Mouse (Mus musculus) MEL (cell line): ENCODE results near the gene Frrs1. TPM values are rescaled to one million over a fixed set of nuclear protein-coding genes. Genes with fewer than 3 reads are reported as not detected.

ENCODE experiments used
- DNase-seq: peaks from one replicate; pipeline ENCODE4 v3.0.0; 2011; ENCODE audit warnings: low read depth, low spot score
- H3K27ac ChIP-seq: 2 replicates; pipeline ENCODE4 v1.5.1; 2012; ENCODE audit warnings: low read depth, mild to moderate bottlenecking, control low read depth, low read length, moderate library complexity; ENCODE audit not compliant: control insufficient read depth
- H3K27me3 ChIP-seq, 2 experiments: fragments of 150-350 bp in 1 of 2; sonication (generic) in 1 of 2; 2 replicates each; pipeline ENCODE4 v1.6.1; 2012; ENCODE audit warnings: low read length in 2 of 2, mild to moderate bottlenecking in 2 of 2, improper control_type of control experiment in 1 of 2, moderate library complexity in 1 of 2; ENCODE audit not compliant: insufficient read depth in 2 of 2, control insufficient read depth in 1 of 2
- H3K36me3 ChIP-seq, 2 experiments: 2 replicates each; pipeline ENCODE4 v1.6.1; 2012 to 2014; ENCODE audit warnings: low read length in 2 of 2, improper control_type of control experiment in 1 of 2, inconsistent platforms in 1 of 2, mild to moderate bottlenecking in 1 of 2; ENCODE audit not compliant: insufficient read depth in 2 of 2, control insufficient read depth in 1 of 2
- H3K4me1 ChIP-seq, 2 experiments: fragments of 150-350 bp in 1 of 2; sonication (generic) in 1 of 2; 2 replicates each; pipeline ENCODE4 v1.6.1; 2012; ENCODE audit warnings: low read length in 2 of 2, improper control_type of control experiment in 1 of 2, mild to moderate bottlenecking in 1 of 2; ENCODE audit not compliant: insufficient read depth in 2 of 2, control insufficient read depth in 1 of 2
- H3K4me3 ChIP-seq, 2 experiments: fragments of 150-350 bp in 1 of 2; sonication (generic) in 1 of 2; 2 replicates each; pipeline ENCODE4 v1.5.1; 2012; ENCODE audit warnings: low read depth in 2 of 2, low read length in 2 of 2, mild to moderate bottlenecking in 2 of 2, moderate library complexity in 2 of 2, control low read depth in 1 of 2, improper control_type of control experiment in 1 of 2; ENCODE audit not compliant: control insufficient read depth in 1 of 2, insufficient read depth in 1 of 2
- H3K79me2 ChIP-seq: 2 replicates; pipeline ENCODE4 v1.6.1; 2012; ENCODE audit warnings: mild to moderate bottlenecking, low read length, moderate library complexity; ENCODE audit not compliant: control insufficient read depth, poor library complexity, insufficient read depth
- H3K9ac ChIP-seq: 2 replicates; pipeline ENCODE4 v1.6.1; 2012; ENCODE audit warnings: low read depth, mild to moderate bottlenecking, control low read depth, low read length, moderate library complexity; ENCODE audit not compliant: control insufficient read depth, poor library complexity, severe bottlenecking
- H3K9me3 ChIP-seq: fragments of 150-350 bp; sonication (generic); replicated peaks from 2 replicates; pipeline ENCODE4 v1.6.1; 2012; ENCODE audit warnings: mild to moderate bottlenecking, low read length, improper control_type of control experiment, moderate library complexity; ENCODE audit not compliant: insufficient read depth
- E2F4 ChIP-seq: IDR thresholded peaks from 2 replicates; pipeline ENCODE4 v1.6.1; 2011; ENCODE audit warnings: low read depth, low read length, improper control_type of control experiment, borderline replicate concordance
- ETS1 ChIP-seq: IDR thresholded peaks from 2 replicates; pipeline ENCODE4 v1.6.1; 2012; ENCODE audit warnings: low read depth, mild to moderate bottlenecking, inconsistent platforms, low read length, improper control_type of control experiment, moderate library complexity
- GATA1 ChIP-seq: IDR thresholded peaks from 2 replicates; pipeline ENCODE4 v1.6.1; 2011; ENCODE audit warnings: low read depth, low read length, improper control_type of control experiment
- JUND ChIP-seq: IDR thresholded peaks from 2 replicates; pipeline ENCODE4 v1.6.1; 2011; ENCODE audit warnings: low read depth, mild to moderate bottlenecking, improper control_type of control experiment, low read length
- MAFK ChIP-seq: IDR thresholded peaks from 2 replicates; pipeline ENCODE4 v1.6.1; 2011; ENCODE audit warnings: low read depth, mild to moderate bottlenecking, low read length, improper control_type of control experiment, borderline replicate concordance
- MAZ ChIP-seq: IDR thresholded peaks from 2 replicates; pipeline ENCODE4 v1.6.1; 2012; ENCODE audit warnings: low read depth, mild to moderate bottlenecking, inconsistent platforms, low read length, improper control_type of control experiment
- MEF2A ChIP-seq: IDR thresholded peaks from 2 replicates; pipeline ENCODE4 v1.6.1; 2014; ENCODE audit warnings: low read depth, mild to moderate bottlenecking, inconsistent platforms, low read length, improper control_type of control experiment; ENCODE audit not compliant: poor library complexity, insufficient replicate concordance, severe bottlenecking; ENCODE audit errors: extremely low read depth
- MXI1 ChIP-seq: IDR thresholded peaks from 2 replicates; pipeline ENCODE4 v1.6.1; 2011; ENCODE audit warnings: mild to moderate bottlenecking, low read depth, low read length, improper control_type of control experiment
- MYC ChIP-seq: IDR thresholded peaks from 2 replicates; pipeline ENCODE4 v1.6.1; 2011; ENCODE audit warnings: low read depth, mild to moderate bottlenecking, low read length, improper control_type of control experiment, moderate library complexity
- POLR2A ChIP-seq, 2 experiments: IDR thresholded peaks; 2 replicates each; pipeline ENCODE4 v1.6.1; 2011 to 2012; ENCODE audit warnings: low read length in 2 of 2, mild to moderate bottlenecking in 2 of 2, control low read depth in 1 of 2, improper control_type of control experiment in 1 of 2, low read depth in 1 of 2, moderate library complexity in 1 of 2; ENCODE audit not compliant: control insufficient read depth in 1 of 2, insufficient read depth in 1 of 2, poor library complexity in 1 of 2
- RCOR1 ChIP-seq: IDR thresholded peaks from 2 replicates; pipeline ENCODE4 v1.6.1; 2012; ENCODE audit warnings: low read depth, mild to moderate bottlenecking, inconsistent platforms, low read length, improper control_type of control experiment
- SIN3A ChIP-seq: IDR thresholded peaks from 2 replicates; pipeline ENCODE4 v1.6.1; 2012; ENCODE audit warnings: low read length, improper control_type of control experiment, inconsistent platforms
- TAL1 ChIP-seq: IDR thresholded peaks from 2 replicates; pipeline ENCODE4 v1.6.1; 2012; ENCODE audit warnings: mild to moderate bottlenecking, inconsistent platforms, low read length, moderate library complexity, mixed read lengths
- TBP ChIP-seq: IDR thresholded peaks from 2 replicates; pipeline ENCODE4 v1.8.0; 2011; ENCODE audit warnings: low read depth, low read length, improper control_type of control experiment
- TCF12 ChIP-seq: IDR thresholded peaks from 2 replicates; pipeline ENCODE4 v1.6.1; 2014; ENCODE audit warnings: low read depth, mild to moderate bottlenecking, inconsistent platforms, low read length, improper control_type of control experiment, moderate library complexity
- USF1 ChIP-seq: IDR thresholded peaks from 2 replicates; pipeline ENCODE4 v1.6.1; 2014; ENCODE audit warnings: low read depth, mild to moderate bottlenecking, inconsistent platforms, low read length, improper control_type of control experiment, moderate library complexity
- ZC3H11A ChIP-seq: IDR thresholded peaks from 2 replicates; pipeline ENCODE4 v1.6.1; 2012; ENCODE audit warnings: low read depth, mild to moderate bottlenecking, inconsistent platforms, low read length, improper control_type of control experiment
- ZKSCAN1 ChIP-seq: IDR thresholded peaks from 2 replicates; pipeline ENCODE4 v1.6.1; 2012; ENCODE audit warnings: low read depth, mild to moderate bottlenecking, inconsistent platforms, low read length, improper control_type of control experiment, moderate library complexity
- ZMIZ1 ChIP-seq: IDR thresholded peaks from 2 replicates; pipeline ENCODE4 v1.6.1; 2012; ENCODE audit warnings: low read depth, mild to moderate bottlenecking, inconsistent platforms, low read length, improper control_type of control experiment, moderate library complexity
- ZNF384 ChIP-seq: IDR thresholded peaks from 2 replicates; pipeline ENCODE4 v1.6.1; 2012; ENCODE audit warnings: low read depth, mild to moderate bottlenecking, inconsistent platforms, low read length, improper control_type of control experiment
- polyA plus RNA-seq, 2 experiments: library from polyadenylated mRNA; stranded (reverse) in 1 of 2; unstranded in 1 of 2; fragments of >175 nt in 1 of 2; fragments of >200 nt in 1 of 2; gene quantifications; 2 replicates each; pipeline versions ENCODE4 v1.2.1 to v1.2.4; 2012; ENCODE audit warnings: low replicate concordance in 2 of 2, low read depth in 1 of 2; ENCODE audit not compliant: insufficient read length in 2 of 2, insufficient read depth in 1 of 2, missing spikeins in 1 of 2
- total RNA-seq: library from RNA; depleted of rRNA; stranded (reverse); fragments of 300-350 nt; gene quantifications from 2 replicates; pipeline ENCODE4 v1.2.3, GENCODE M21; 2012

Frrs1 gene
- total and polyA plus RNA-seq, 3 experiments: 78.5 to 625 (median 84.6) TPM

GRCm38 (mm10) chr3:116861540-116862067 lies 2.3 kb downstream of the Frrs1 start (continued):
- peak; percentile 18; the same call in 1 of the 2 replicates for TF ChIP-seq TCF12
- TF ChIP-seq MEF2A: no peak
- TF ChIP-seq MYC: peak; percentile 70
- no peak for TF ChIP-seq RCOR1
- peak; percentile 41 to 82; a peak in 2 of 4 replicates for TF ChIP-seq POLR2A (IDR thresholded peaks at IDR 0.05; ENCODE audit: control insufficient read depth in 1 of 2, insufficient read depth in 1 of 2, low read depth in 1 of 2, low read length in 2 of 2, poor library complexity in 1 of 2)
- TF ChIP-seq ZMIZ1: peak; percentile 57; the same call in 1 of the 2 replicates
- no peak for TF ChIP-seq TAL1
- no peak for TF ChIP-seq ZKSCAN1
- no peak for TF ChIP-seq TBP
- TF ChIP-seq ZNF384: no peak
- TF ChIP-seq ETS1: no peak
- TF ChIP-seq ZC3H11A: no peak
- TF ChIP-seq MAZ: no peak; the same call in none of the 2 replicates
- TF ChIP-seq USF1: 0 out of 2 replicates have a peak, but pooled peaks have one; percentile 24
- TF ChIP-seq SIN3A: peak; percentile 64; the same call in 1 of the 2 replicates
- TF ChIP-seq JUND: no peak
- no peak for TF ChIP-seq MAFK
- no peak for TF ChIP-seq E2F4
- no peak for TF ChIP-seq GATA1

DNA sequence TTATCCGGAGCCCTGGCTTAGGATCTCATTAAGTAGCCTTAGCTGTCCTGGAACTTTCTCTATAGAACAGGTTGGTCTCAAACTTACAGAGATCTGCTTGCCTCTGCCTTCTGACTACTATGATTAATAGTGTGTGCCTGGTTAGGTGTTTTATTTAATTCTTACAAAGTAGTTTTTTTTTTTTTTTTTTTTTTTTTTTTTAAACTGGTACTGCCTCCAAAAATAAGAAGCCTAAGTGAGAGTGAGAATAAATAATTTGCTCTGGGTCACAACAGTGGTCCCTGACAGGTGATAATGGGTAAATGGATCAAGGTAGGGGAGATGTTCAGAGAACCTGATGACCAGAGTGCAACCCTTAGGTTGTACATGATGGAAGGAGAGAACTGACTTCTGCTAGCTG lies 3.4 kb downstream of the Frrs1 start:
- Histone ChIP-seq H3K9me3 (no peaks in the 10 kb centered on the region), H3K4me1 (peaks cover 7 to 27% of the 10 kb centered on the region in 2 experiments), H3K79me2 (peaks cover 49% of the 10 kb centered on the region), H3K9ac (peak overlapping the region; percentile 49), H3K4me3 (peak overlapping the region; percentile 54 to 66), H3K27ac (peak overlapping the region; percentile 62), H3K27me3 (no peaks in the 10 kb centered on the region), H3K36me3 (peaks cover 7 to 37% of the 10 kb centered on the region in 2 experiments)
- peak; percentile 45; the same call in 1 of the 2 replicates for TF ChIP-seq MXI1
- no peak for TF ChIP-seq USF1
- no peak for TF ChIP-seq ZKSCAN1
- DNase-seq: no peak
